Mouse (Mus musculus): ENCODE results near the gene Rab29. TPM values are rescaled to one million over a fixed set of nuclear protein-coding genes. Genes with fewer than 3 reads are reported as not detected.

Gene Rab29
- polyA plus RNA-seq, 1 experiment from 2014 or later = 21.1 TPM

- Histone ChIP-seq H3K4me3 (ENCODE audit: low read length) (peak overlapping the region; percentile 83), H3K4me1 (ENCODE audit: control insufficient read depth, insufficient read depth, low read length) (peaks cover 10% of the 10 kb centered on the region), H3K9ac (ENCODE audit: low read length) (peak overlapping the region; percentile 90), H3K36me3 (ENCODE audit: control insufficient read depth, insufficient read depth) (peaks cover 2% of the 10 kb centered on the region; the same call in 1 of the 2 replicates), H3K27ac (ENCODE audit: low read length) (peak overlapping the region; percentile 82), H3K27me3 (ENCODE audit: control insufficient read depth, insufficient read depth, low read length) (no peaks in the 10 kb centered on the region), H3K9me3 (replicated peaks; ENCODE audit: control insufficient read depth, low read length) (no peaks in the 10 kb centered on the region), H3K4me2 (ENCODE audit: low read depth, low read length) (peak overlapping the region; percentile 91)
- under 1% methylated on average over 36 of the region's 36 CpGs for WGBS
- peak; percentile 95 for ATAC-seq (replicated peaks; ENCODE audit: extremely low read depth, insufficient read depth, low FRiP score)
Measured at GRCm38 (mm10) chr1:131827787-131828258, 39.2 kb upstream of the Rab29 start.

DNA sequence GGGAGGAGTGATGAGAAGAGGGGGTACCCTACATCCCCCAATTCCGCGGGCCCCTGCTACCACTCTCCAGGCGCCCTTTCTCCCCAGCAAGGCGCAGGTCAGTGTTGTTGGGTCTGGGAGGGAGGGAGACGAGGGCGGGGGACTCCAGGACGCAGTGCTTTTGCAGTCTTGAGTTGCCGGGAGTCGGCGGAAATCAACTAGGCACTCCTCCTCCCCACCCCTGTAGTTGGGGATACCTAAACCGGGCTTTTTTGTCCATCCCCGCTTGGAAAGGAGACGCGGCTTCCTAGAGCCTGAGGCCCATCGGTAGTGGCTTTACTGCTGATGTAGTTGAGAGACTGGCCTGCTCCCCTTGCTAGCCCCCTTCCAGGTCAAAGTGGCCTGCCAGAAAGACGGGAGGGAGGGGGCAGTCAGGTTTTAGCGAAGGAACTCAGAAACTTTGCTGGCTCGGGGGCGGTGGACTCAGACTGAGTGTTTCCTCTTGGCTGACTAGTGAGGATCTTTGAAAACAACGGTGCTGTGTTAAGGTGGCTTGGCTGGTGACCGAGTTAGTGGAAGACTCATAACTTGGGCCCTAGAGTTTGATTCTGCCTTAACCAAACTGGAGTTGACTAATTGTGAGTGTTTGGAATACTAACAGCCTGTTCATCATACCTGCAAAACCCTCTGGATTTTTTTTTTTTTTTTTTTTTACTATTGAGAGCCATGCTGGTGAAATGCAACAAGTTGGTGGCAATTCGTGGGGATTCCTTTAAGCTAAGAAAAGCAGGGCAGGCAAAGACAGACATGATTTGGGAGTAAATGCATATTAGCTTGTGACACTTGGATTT is 38.5 kb upstream of the Rab29 start:
- Histone ChIP-seq H3K4me3 (ENCODE audit: low read length) (peak overlapping the region; percentile 83), H3K9me3 (replicated peaks; ENCODE audit: control insufficient read depth, low read length) (no peaks in the 10 kb centered on the region), H3K27ac (ENCODE audit: low read length) (peak overlapping the region; percentile 82), H3K27me3 (ENCODE audit: control insufficient read depth, insufficient read depth, low read length) (no peaks in the 10 kb centered on the region), H3K4me2 (ENCODE audit: low read depth, low read length) (peak overlapping the region; percentile 91), H3K9ac (ENCODE audit: low read length) (peak overlapping the region; percentile 90), H3K36me3 (ENCODE audit: control insufficient read depth, insufficient read depth) (peaks cover 2% of the 10 kb centered on the region; the same call in 1 of the 2 replicates), H3K4me1 (ENCODE audit: control insufficient read depth, insufficient read depth, low read length) (peaks cover 10% of the 10 kb centered on the region)
- peak; percentile 70 for ATAC-seq (replicated peaks; ENCODE audit: extremely low read depth, insufficient read depth, low FRiP score)
- WGBS = 2% methylated on average over 21 of the region's 22 CpGs

GRCm38 (mm10) chr1:131829279-131829678 is 37.7 kb upstream of the Rab29 start:
- no peaks in the 10 kb centered on the region for H3K27me3 ChIP-seq (ENCODE audit: control insufficient read depth, insufficient read depth, low read length)
- H3K9ac ChIP-seq (ENCODE audit: low read length) = peak overlapping the region; percentile 90
- no peak overlapping the region for H3K27ac ChIP-seq (ENCODE audit: low read length)
- peaks cover 2% of the 10 kb centered on the region; the same call in 1 of the 2 replicates for H3K36me3 ChIP-seq (ENCODE audit: control insufficient read depth, insufficient read depth)
- H3K4me2 ChIP-seq (ENCODE audit: low read depth, low read length) = peak overlapping the region; percentile 91
- ATAC-seq (replicated peaks; ENCODE audit: extremely low read depth, insufficient read depth, low FRiP score) = no peak
- WGBS = 45% methylated on average over 5 of the region's 5 CpGs
- H3K9me3 ChIP-seq (replicated peaks; ENCODE audit: control insufficient read depth, low read length) = no peaks in the 10 kb centered on the region
- H3K4me1 ChIP-seq (ENCODE audit: control insufficient read depth, insufficient read depth, low read length) = peaks cover 10% of the 10 kb centered on the region
- H3K4me3 ChIP-seq (ENCODE audit: low read length) = peak overlapping the region; percentile 83

DNA sequence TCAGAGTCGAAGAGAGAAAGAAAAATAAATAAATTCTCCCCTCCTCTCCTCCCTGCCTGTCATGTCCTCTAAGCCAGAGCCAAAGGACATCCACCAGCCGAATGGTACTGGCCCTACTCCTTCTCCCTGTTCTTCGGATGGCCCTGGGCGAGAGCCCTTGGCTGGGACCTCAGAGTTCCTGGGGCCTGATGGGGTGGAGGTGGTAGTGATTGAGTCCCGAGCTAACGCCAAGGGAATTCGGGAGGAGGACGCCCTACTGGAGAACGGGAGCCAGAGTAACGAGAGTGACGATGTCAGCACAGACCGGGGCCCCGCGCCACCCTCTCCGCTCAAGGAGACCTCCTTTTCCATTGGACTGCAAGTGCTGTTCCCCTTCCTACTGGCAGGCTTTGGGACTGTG is 36.5 kb upstream of the Rab29 start:
- H3K9me3 ChIP-seq (replicated peaks; ENCODE audit: control insufficient read depth, low read length) = no peaks in the 10 kb centered on the region
- H3K36me3 ChIP-seq (ENCODE audit: control insufficient read depth, insufficient read depth) = peaks cover 6% of the 10 kb centered on the region
- no peak overlapping the region for H3K4me3 ChIP-seq (ENCODE audit: low read length)
- no peak overlapping the region for H3K27ac ChIP-seq (ENCODE audit: low read length)
- H3K4me2 ChIP-seq (ENCODE audit: low read depth, low read length) = no peak overlapping the region
- no peaks in the 10 kb centered on the region for H3K27me3 ChIP-seq (ENCODE audit: control insufficient read depth, insufficient read depth, low read length)
- 81% methylated on average over 15 of the region's 15 CpGs for WGBS
- peaks cover 10% of the 10 kb centered on the region for H3K4me1 ChIP-seq (ENCODE audit: control insufficient read depth, insufficient read depth, low read length)
- no peak for ATAC-seq (replicated peaks; ENCODE audit: extremely low read depth, insufficient read depth, low FRiP score)
- no peak overlapping the region for H3K9ac ChIP-seq (ENCODE audit: low read length)

- ATAC-seq (replicated peaks; ENCODE audit: extremely low read depth, insufficient read depth, low FRiP score) = no peak
- Histone ChIP-seq H3K27ac (ENCODE audit: low read length) (no peak overlapping the region), H3K9me3 (replicated peaks; ENCODE audit: control insufficient read depth, low read length) (no peaks in the 10 kb centered on the region), H3K36me3 (ENCODE audit: control insufficient read depth, insufficient read depth) (peaks cover 6% of the 10 kb centered on the region), H3K4me1 (ENCODE audit: control insufficient read depth, insufficient read depth, low read length) (peaks cover 10% of the 10 kb centered on the region), H3K9ac (ENCODE audit: low read length) (no peak overlapping the region), H3K4me3 (ENCODE audit: low read length) (no peak overlapping the region), H3K27me3 (ENCODE audit: control insufficient read depth, insufficient read depth, low read length) (no peaks in the 10 kb centered on the region), H3K4me2 (ENCODE audit: low read depth, low read length) (no peak overlapping the region)
- WGBS = 78% methylated on average over 8 of the region's 8 CpGs
Measured at GRCm38 (mm10) chr1:131830971-131831641, 35.9 kb upstream of the Rab29 start.

DNA sequence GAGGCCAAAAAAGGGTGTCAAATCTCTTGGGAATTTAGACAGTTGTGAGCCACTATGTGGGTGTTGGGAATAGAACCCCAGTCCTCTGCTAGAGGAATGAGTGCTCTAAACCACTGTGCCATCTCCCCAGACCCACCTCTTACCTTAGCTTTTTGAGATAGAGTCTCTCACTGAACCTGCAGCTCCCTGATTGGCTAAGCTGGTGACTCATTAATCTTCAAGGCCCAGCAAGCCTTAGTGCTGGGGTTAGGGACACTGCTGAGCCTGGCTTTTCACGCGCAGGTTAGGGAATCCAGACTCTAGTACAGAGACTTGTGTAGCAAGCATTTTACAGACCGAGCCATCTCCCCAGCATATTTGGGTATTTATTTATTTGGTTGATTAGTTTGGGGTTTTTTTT is 30.0 kb upstream of the Rab29 start:
- H3K27me3 ChIP-seq (ENCODE audit: control insufficient read depth, insufficient read depth, low read length) = no peaks in the 10 kb centered on the region
- no peak overlapping the region for H3K27ac ChIP-seq (ENCODE audit: low read length)
- H3K36me3 ChIP-seq (ENCODE audit: control insufficient read depth, insufficient read depth) = peaks cover 19% of the 10 kb centered on the region
- H3K4me2 ChIP-seq (ENCODE audit: low read depth, low read length) = no peak overlapping the region
- H3K4me3 ChIP-seq (ENCODE audit: low read length) = no peak overlapping the region
- no peak for ATAC-seq (replicated peaks; ENCODE audit: extremely low read depth, insufficient read depth, low FRiP score)
- WGBS = 75% methylated on average over 3 of the region's 3 CpGs
- no peaks in the 10 kb centered on the region for H3K4me1 ChIP-seq (ENCODE audit: control insufficient read depth, insufficient read depth, low read length)
- H3K9ac ChIP-seq (ENCODE audit: low read length) = no peak overlapping the region
- no peaks in the 10 kb centered on the region for H3K9me3 ChIP-seq (replicated peaks; ENCODE audit: control insufficient read depth, low read length)

DNA sequence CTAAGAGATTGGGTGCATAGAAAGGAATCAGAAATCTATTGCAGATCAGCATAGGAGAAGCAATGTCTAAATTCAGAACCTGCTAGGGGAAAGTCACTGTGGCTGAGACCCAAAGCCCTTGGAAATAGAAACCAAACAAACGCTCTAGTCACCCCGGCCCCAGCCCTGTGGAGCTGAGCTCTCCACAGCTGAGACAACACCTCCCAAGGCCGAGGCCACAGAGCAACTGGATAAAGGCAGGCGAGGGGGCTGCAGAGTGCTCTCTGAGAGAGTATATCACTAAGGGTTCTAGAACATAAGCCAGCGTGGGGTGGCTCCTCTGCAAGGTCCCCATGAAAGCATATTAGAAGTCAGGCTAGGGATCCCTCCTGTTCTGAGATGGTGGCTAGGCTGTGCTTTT is 28.5 kb upstream of the Rab29 start:
- Histone ChIP-seq H3K4me2 (ENCODE audit: low read depth, low read length) (no peak overlapping the region), H3K9me3 (replicated peaks; ENCODE audit: control insufficient read depth, low read length) (no peaks in the 10 kb centered on the region), H3K4me1 (ENCODE audit: control insufficient read depth, insufficient read depth, low read length) (0 out of 2 replicates have a peak, but pooled peaks cover 3% of the 10 kb centered on the region), H3K27ac (ENCODE audit: low read length) (no peak overlapping the region), H3K9ac (ENCODE audit: low read length) (no peak overlapping the region), H3K4me3 (ENCODE audit: low read length) (no peak overlapping the region), H3K36me3 (ENCODE audit: control insufficient read depth, insufficient read depth) (peaks cover 28% of the 10 kb centered on the region), H3K27me3 (ENCODE audit: control insufficient read depth, insufficient read depth, low read length) (no peaks in the 10 kb centered on the region)
- ATAC-seq (replicated peaks; ENCODE audit: extremely low read depth, insufficient read depth, low FRiP score) = no peak
- 76% methylated on average over 5 of the region's 5 CpGs for WGBS

- Histone ChIP-seq H3K27me3 (ENCODE audit: control insufficient read depth, insufficient read depth, low read length) (no peaks in the 10 kb centered on the region), H3K4me1 (ENCODE audit: control insufficient read depth, insufficient read depth, low read length) (0 out of 2 replicates have a peak, but pooled peaks cover 3% of the 10 kb centered on the region), H3K36me3 (ENCODE audit: control insufficient read depth, insufficient read depth) (peaks cover 29% of the 10 kb centered on the region), H3K9ac (ENCODE audit: low read length) (no peak overlapping the region), H3K4me3 (ENCODE audit: low read length) (no peak overlapping the region), H3K4me2 (ENCODE audit: low read depth, low read length) (no peak overlapping the region), H3K27ac (ENCODE audit: low read length) (no peak overlapping the region), H3K9me3 (replicated peaks; ENCODE audit: control insufficient read depth, low read length) (no peaks in the 10 kb centered on the region)
- no peak for ATAC-seq (replicated peaks; ENCODE audit: extremely low read depth, insufficient read depth, low FRiP score)
- WGBS = 66% methylated on average over 2 of the region's 2 CpGs
Measured at GRCm38 (mm10) chr1:131839279-131839678, 27.7 kb upstream of the Rab29 start.

DNA sequence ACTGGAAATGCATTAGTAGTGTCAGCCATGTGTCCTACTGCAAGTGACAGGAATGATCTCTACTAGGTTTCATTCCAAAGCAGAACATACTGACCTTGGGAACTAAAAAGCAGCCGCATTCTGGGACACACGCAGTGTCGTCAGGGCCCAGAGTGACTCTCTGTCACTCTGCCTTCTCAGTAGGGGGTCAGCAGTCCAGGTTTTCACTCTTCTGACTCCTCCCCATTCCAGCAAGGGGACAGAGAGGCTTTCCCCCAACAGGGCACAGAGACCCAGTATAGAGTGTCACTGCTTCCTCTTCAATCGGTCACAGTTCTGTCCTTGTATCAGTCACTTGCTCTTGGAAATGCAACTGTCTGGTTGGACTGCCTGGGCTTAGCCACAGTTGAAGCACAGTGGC is 24.8 kb upstream of the Rab29 start:
- WGBS = 75% methylated on average over 4 of the region's 4 CpGs
- Histone ChIP-seq H3K9ac (ENCODE audit: low read length) (peak overlapping the region; percentile 18; the same call in 1 of the 2 replicates), H3K27ac (ENCODE audit: low read length) (0 out of 2 replicates have a peak overlapping the region, but pooled peaks have one; percentile 6), H3K4me2 (ENCODE audit: low read depth, low read length) (no peak overlapping the region), H3K9me3 (replicated peaks; ENCODE audit: control insufficient read depth, low read length) (no peaks in the 10 kb centered on the region), H3K4me3 (ENCODE audit: low read length) (no peak overlapping the region), H3K27me3 (ENCODE audit: control insufficient read depth, insufficient read depth, low read length) (no peaks in the 10 kb centered on the region), H3K36me3 (ENCODE audit: control insufficient read depth, insufficient read depth) (peaks cover 32% of the 10 kb centered on the region), H3K4me1 (ENCODE audit: control insufficient read depth, insufficient read depth, low read length) (0 out of 2 replicates have a peak, but pooled peaks cover 3% of the 10 kb centered on the region)
- ATAC-seq (replicated peaks; ENCODE audit: extremely low read depth, insufficient read depth, low FRiP score) = no peak
